Mouse (Mus musculus): Measurements from ENCODE around the gene Clec2l. TPM values are rescaled to one million over a fixed set of nuclear protein-coding genes. Genes with fewer than 3 reads are reported as not detected.
A peak's percentile ranks its signal among the peaks of the same experiment; 100 is the strongest.

Gene Clec2l
- polyA plus RNA-seq, 2 experiments: 0.09 TPM; not detected in 1

- H3K27ac ChIP-seq: no peak overlapping the region
- no peaks in the 10 kb centered on the region for H3K9me3 ChIP-seq (ENCODE audit: control insufficient read depth, low read length)
Measured at GRCm38 (mm10) chr6:38641645-38642044, 21.2 kb upstream of the Clec2l start.

DNA sequence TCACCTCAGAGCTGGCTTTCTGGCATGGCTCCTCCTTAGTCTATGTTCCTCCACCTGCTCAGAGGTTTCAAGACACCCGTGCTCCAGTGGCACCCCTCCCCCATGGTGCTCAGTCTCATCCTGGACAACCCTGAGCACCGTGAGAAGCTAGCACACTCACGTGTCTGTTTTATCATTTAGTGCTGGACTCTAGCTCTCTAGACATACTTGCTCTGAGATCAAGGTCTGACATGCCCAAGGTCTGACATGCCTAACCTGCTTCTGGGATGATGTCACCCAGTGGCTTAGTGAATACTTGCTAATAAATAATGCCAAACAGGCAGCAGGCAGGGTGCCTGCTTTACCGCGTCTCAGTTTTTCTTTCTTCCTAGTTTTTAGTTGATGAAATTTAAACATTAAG lies 20.3 kb upstream of the Clec2l start:
- DNase-seq (ENCODE audit: low read depth in 3 of 3, low spot score in 3 of 3) (no peak), ATAC-seq (ENCODE audit: insufficient read depth) (no peak)
- peaks cover 47% of the 10 kb centered on the region for H3K27me3 ChIP-seq (ENCODE audit: control insufficient read depth, insufficient read depth, low read length)
- H3K4me2 ChIP-seq (ENCODE audit: low read depth): no peak overlapping the region
- 42% methylated on average over 5 of the region's 5 CpGs for WGBS (ENCODE audit: insufficient replicate concordance)
- H3K9me3 ChIP-seq (ENCODE audit: control insufficient read depth, low read length): no peaks in the 10 kb centered on the region
- no peaks in the 10 kb centered on the region for H3K36me3 ChIP-seq (replicated peaks; ENCODE audit: control insufficient read depth, insufficient read depth, low read depth)
- H3K27ac ChIP-seq: no peak overlapping the region
- H3K4me3 ChIP-seq (ENCODE audit: insufficient read depth in 1 of 2, low read depth in 2 of 2, low read length in 2 of 2): no peak overlapping the region
- TF ChIP-seq EP300 (IDR thresholded peaks at IDR 0.05; ENCODE audit: low read depth) (no peak), CTCF (IDR thresholded peaks at IDR 0.05; ENCODE audit: low read depth) (no peak)
- no peak overlapping the region for H3K9ac ChIP-seq (replicated peaks)
- peaks cover 0 to 2% of the 10 kb centered on the region in 2 experiments; a peak in 1 of 4 replicates for H3K4me1 ChIP-seq (replicated peaks; ENCODE audit: control insufficient read depth in 2 of 2, insufficient read depth in 2 of 2, low read length in 1 of 2)

More at GRCm38 (mm10) chr6:38641645-38642044, 21.2 kb upstream of the Clec2l start:
- 27% methylated on average over 5 of the region's 5 CpGs for WGBS (ENCODE audit: insufficient replicate concordance)
- Histone ChIP-seq H3K4me2 (ENCODE audit: low read depth) (no peak overlapping the region), H3K27me3 (ENCODE audit: control insufficient read depth, insufficient read depth, low read length) (peaks cover 57% of the 10 kb centered on the region), H3K9ac (replicated peaks) (no peak overlapping the region), H3K4me3 (ENCODE audit: insufficient read depth in 1 of 2, low read depth in 2 of 2, low read length in 2 of 2) (no peak overlapping the region), H3K36me3 (replicated peaks; ENCODE audit: control insufficient read depth, insufficient read depth, low read depth) (no peaks in the 10 kb centered on the region), H3K4me1 (replicated peaks; ENCODE audit: control insufficient read depth in 2 of 2, insufficient read depth in 2 of 2, low read length in 1 of 2) (peaks cover 0 to 3% of the 10 kb centered on the region in 2 experiments; a peak in 1 of 4 replicates)
- ATAC-seq (ENCODE audit: insufficient read depth) (no peak), DNase-seq (ENCODE audit: low read depth in 3 of 3, low spot score in 3 of 3) (no peak)
- no peak for TF ChIP-seq CTCF (IDR thresholded peaks at IDR 0.05; ENCODE audit: low read depth)
- TF ChIP-seq EP300 (IDR thresholded peaks at IDR 0.05; ENCODE audit: low read depth): no peak

GRCm38 (mm10) chr6:38643039-38643438 lies 19.8 kb upstream of the Clec2l start:
- Histone ChIP-seq H3K4me1 (replicated peaks; ENCODE audit: control insufficient read depth in 2 of 2, insufficient read depth in 2 of 2, low read length in 1 of 2) (peaks cover 0 to 2% of the 10 kb centered on the region in 2 experiments; a peak in 1 of 4 replicates), H3K4me3 (ENCODE audit: insufficient read depth in 1 of 2, low read depth in 2 of 2, low read length in 2 of 2) (no peak overlapping the region), H3K9me3 (ENCODE audit: control insufficient read depth, low read length) (no peaks in the 10 kb centered on the region), H3K4me2 (ENCODE audit: low read depth) (no peak overlapping the region), H3K27ac (no peak overlapping the region), H3K9ac (replicated peaks) (no peak overlapping the region), H3K27me3 (ENCODE audit: control insufficient read depth, insufficient read depth, low read length) (peaks cover 43% of the 10 kb centered on the region), H3K36me3 (replicated peaks; ENCODE audit: control insufficient read depth, insufficient read depth, low read depth) (no peaks in the 10 kb centered on the region)
- ATAC-seq (ENCODE audit: insufficient read depth) (no peak), DNase-seq (ENCODE audit: low read depth in 3 of 3, low spot score in 3 of 3) (no peak)
- 61% methylated on average over 3 of the region's 3 CpGs for WGBS (ENCODE audit: insufficient replicate concordance)
- TF ChIP-seq CTCF (IDR thresholded peaks at IDR 0.05; ENCODE audit: low read depth) (no peak), EP300 (IDR thresholded peaks at IDR 0.05; ENCODE audit: low read depth) (no peak)

GRCm38 (mm10) chr6:38649545-38649944 lies 13.3 kb upstream of the Clec2l start:
- WGBS (ENCODE audit: insufficient replicate concordance): 66% methylated on average over 3 of the region's 3 CpGs
- Histone ChIP-seq H3K36me3 (replicated peaks; ENCODE audit: control insufficient read depth, insufficient read depth, low read depth) (no peaks in the 10 kb centered on the region), H3K9ac (replicated peaks) (no peak overlapping the region), H3K27me3 (ENCODE audit: control insufficient read depth, insufficient read depth, low read length) (no peaks in the 10 kb centered on the region), H3K9me3 (ENCODE audit: control insufficient read depth, low read length) (no peaks in the 10 kb centered on the region), H3K4me3 (ENCODE audit: insufficient read depth in 1 of 2, low read depth in 2 of 2, low read length in 2 of 2) (no peak overlapping the region), H3K27ac (no peak overlapping the region), H3K4me2 (ENCODE audit: low read depth) (no peak overlapping the region), H3K4me1 (replicated peaks; ENCODE audit: control insufficient read depth in 2 of 2, insufficient read depth in 2 of 2, low read length in 1 of 2) (no peaks in the 10 kb centered on the region)
- DNase-seq (ENCODE audit: low read depth in 3 of 3, low spot score in 3 of 3): no peak
- TF ChIP-seq EP300 (IDR thresholded peaks at IDR 0.05; ENCODE audit: low read depth) (no peak), CTCF (IDR thresholded peaks at IDR 0.05; ENCODE audit: low read depth) (peak; percentile 54)
- no peak for ATAC-seq (ENCODE audit: insufficient read depth)

GRCm38 (mm10) chr6:38650263-38650937 lies 12.5 kb upstream of the Clec2l start:
- peak; percentile 54 to 68 (median 61) for DNase-seq (ENCODE audit: low read depth in 3 of 3, low spot score in 3 of 3)
- H3K36me3 ChIP-seq (replicated peaks; ENCODE audit: control insufficient read depth, insufficient read depth, low read depth): no peaks in the 10 kb centered on the region
- H3K27ac ChIP-seq: no peak overlapping the region
- ATAC-seq (ENCODE audit: insufficient read depth): no peak
- no peak overlapping the region for H3K9ac ChIP-seq (replicated peaks)
- no peak overlapping the region for H3K4me2 ChIP-seq (ENCODE audit: low read depth)
- no peaks in the 10 kb centered on the region for H3K4me1 ChIP-seq (replicated peaks; ENCODE audit: control insufficient read depth in 2 of 2, insufficient read depth in 2 of 2, low read length in 1 of 2)
- WGBS (ENCODE audit: insufficient replicate concordance): 38% methylated on average over 14 of the region's 14 CpGs
- TF ChIP-seq CTCF (IDR thresholded peaks at IDR 0.05; ENCODE audit: low read depth): peak; percentile 96
- no peak for TF ChIP-seq EP300 (IDR thresholded peaks at IDR 0.05; ENCODE audit: low read depth)
- no peaks in the 10 kb centered on the region for H3K9me3 ChIP-seq (ENCODE audit: control insufficient read depth, low read length)
- no peak overlapping the region for H3K4me3 ChIP-seq (ENCODE audit: insufficient read depth in 1 of 2, low read depth in 2 of 2, low read length in 2 of 2)
- no peaks in the 10 kb centered on the region for H3K27me3 ChIP-seq (ENCODE audit: control insufficient read depth, insufficient read depth, low read length)
